Mouse (Mus musculus) heart, embryonic 12.5 days (tissue): ENCODE measurements around the gene Hdac9. TPM values are rescaled to one million over a fixed set of nuclear protein-coding genes. Genes with fewer than 3 reads are reported as not detected.

Source experiments
- ATAC-seq: fragments of 200-750 bp; cut with Nextera tagmentation; 2 replicates; pipeline ENCODE4 v1.8.0; 2017; ENCODE audit warnings: moderate TSS enrichment, moderate library complexity; ENCODE audit not compliant: insufficient number of reproducible peaks, low FRiP score
- H3K27ac ChIP-seq: fragments of 300-500 bp; sonication (generic); 2 replicates; pipeline ENCODE4 v1.5.1; 2016; ENCODE audit warnings: mild to moderate bottlenecking, moderate library complexity; ENCODE audit not compliant: poor library complexity, severe bottlenecking
- H3K27me3 ChIP-seq: fragments of 300-500 bp; sonication (generic); replicated peaks from 2 replicates; pipeline ENCODE4 v1.6.1; 2016; ENCODE audit warnings: mild to moderate bottlenecking, moderate library complexity
- H3K36me3 ChIP-seq: fragments of 300-500 bp; sonication (generic); 2 replicates; pipeline ENCODE4 v1.6.1; 2016; ENCODE audit warnings: mild to moderate bottlenecking, moderate library complexity
- H3K4me1 ChIP-seq: fragments of 300-500 bp; sonication (generic); replicated peaks from 2 replicates; pipeline ENCODE4 v1.6.1; 2016; ENCODE audit warnings: mild to moderate bottlenecking
- H3K4me2 ChIP-seq: fragments of 300-500 bp; sonication (generic); 2 replicates; pipeline ENCODE4 v1.6.1; 2016; ENCODE audit warnings: mild to moderate bottlenecking, moderate library complexity
- H3K4me3 ChIP-seq: fragments of 300-500 bp; sonication (generic); 2 replicates; pipeline ENCODE4 v1.5.1; 2016; ENCODE audit warnings: mild to moderate bottlenecking
- H3K9ac ChIP-seq: fragments of 300-500 bp; sonication (generic); 2 replicates; pipeline ENCODE4 v1.6.1; 2016; ENCODE audit warnings: mild to moderate bottlenecking, moderate library complexity
- H3K9me3 ChIP-seq: fragments of 300-500 bp; sonication (generic); replicated peaks from 2 replicates; pipeline ENCODE4 v1.6.1; 2016; ENCODE audit warnings: mild to moderate bottlenecking, moderate library complexity
- WGBS: fragments of 180-500 bp; shearing (Covaris S2); methylation state at CpG from one replicate; pipeline ENCODE4 v1.1.7; 2016; 5-methylcytosine and 5-hydroxymethylcytosine counted together
- polyA plus RNA-seq: library from polyadenylated mRNA; unstranded; fragments of >200 nt; fragmentation: Nextera tagmentation; extraction: Ambion mirVana; gene quantifications from 2 replicates; pipeline ENCODE4 v1.2.1, GENCODE M21; 2016

Hdac9 gene
- polyA plus RNA-seq, 1 experiment from 2014 or later, result 28.9 TPM

GRCm38 (mm10) chr12:34351906-34352305 lies 565.0 kb downstream of the Hdac9 start:
- Histone ChIP-seq H3K9ac (no peak overlapping the region), H3K9me3 (no peaks in the 10 kb centered on the region), H3K4me2 (no peak overlapping the region), H3K4me3 (no peak overlapping the region), H3K27ac (no peak overlapping the region), H3K27me3 (no peaks in the 10 kb centered on the region), H3K36me3 (no peaks in the 10 kb centered on the region), H3K4me1 (no peaks in the 10 kb centered on the region)
- ATAC-seq, result no peak
- 29% methylated on average over 6 of the region's 6 CpGs for WGBS

- Histone ChIP-seq H3K27me3 (no peaks in the 10 kb centered on the region), H3K4me1 (no peaks in the 10 kb centered on the region), H3K9me3 (no peaks in the 10 kb centered on the region), H3K4me3 (no peak overlapping the region), H3K4me2 (no peak overlapping the region), H3K27ac (no peak overlapping the region), H3K36me3 (no peaks in the 10 kb centered on the region), H3K9ac (no peak overlapping the region)
- ATAC-seq, result no peak
- 59% methylated on average over 2 of the region's 2 CpGs for WGBS
These were observed 569.4 kb downstream of the Hdac9 start for GRCm38 (mm10) chr12:34347529-34347928.

DNA sequence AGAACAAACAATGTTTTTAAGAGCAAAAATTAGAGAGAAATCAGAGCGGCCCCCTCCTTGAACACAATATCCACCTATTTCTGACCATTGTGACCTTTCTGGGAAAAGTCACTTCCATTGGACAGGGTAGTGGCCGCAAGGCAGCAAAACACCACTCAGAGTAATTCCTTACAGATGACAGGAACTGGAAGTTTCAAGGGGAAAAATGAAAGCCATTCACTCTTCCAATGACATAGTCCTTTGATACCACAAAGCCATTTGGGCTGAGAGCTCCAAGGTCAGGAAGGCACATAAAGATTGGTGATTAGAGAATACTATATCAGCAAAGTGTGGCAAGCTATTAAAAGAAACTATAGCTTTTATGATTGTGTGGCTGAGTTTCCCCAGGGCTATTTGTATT lies 574.1 kb downstream of the Hdac9 start:
- Histone ChIP-seq H3K4me3 (no peak overlapping the region), H3K36me3 (no peaks in the 10 kb centered on the region), H3K9ac (no peak overlapping the region), H3K27me3 (no peaks in the 10 kb centered on the region), H3K4me2 (no peak overlapping the region), H3K4me1 (no peaks in the 10 kb centered on the region), H3K27ac (no peak overlapping the region), H3K9me3 (no peaks in the 10 kb centered on the region)
- 66% methylated on average over 2 of the region's 2 CpGs for WGBS
- no peak for ATAC-seq

- Histone ChIP-seq H3K27me3 (no peaks in the 10 kb centered on the region), H3K36me3 (no peaks in the 10 kb centered on the region), H3K4me1 (peaks cover 4% of the 10 kb centered on the region), H3K9ac (no peak overlapping the region), H3K4me3 (no peak overlapping the region), H3K4me2 (no peak overlapping the region), H3K9me3 (no peaks in the 10 kb centered on the region), H3K27ac (no peak overlapping the region)
- WGBS, result 79% methylated on average over 4 of the region's 4 CpGs
- no peak for ATAC-seq
These were observed 578.0 kb downstream of the Hdac9 start for GRCm38 (mm10) chr12:34338886-34339285.

DNA sequence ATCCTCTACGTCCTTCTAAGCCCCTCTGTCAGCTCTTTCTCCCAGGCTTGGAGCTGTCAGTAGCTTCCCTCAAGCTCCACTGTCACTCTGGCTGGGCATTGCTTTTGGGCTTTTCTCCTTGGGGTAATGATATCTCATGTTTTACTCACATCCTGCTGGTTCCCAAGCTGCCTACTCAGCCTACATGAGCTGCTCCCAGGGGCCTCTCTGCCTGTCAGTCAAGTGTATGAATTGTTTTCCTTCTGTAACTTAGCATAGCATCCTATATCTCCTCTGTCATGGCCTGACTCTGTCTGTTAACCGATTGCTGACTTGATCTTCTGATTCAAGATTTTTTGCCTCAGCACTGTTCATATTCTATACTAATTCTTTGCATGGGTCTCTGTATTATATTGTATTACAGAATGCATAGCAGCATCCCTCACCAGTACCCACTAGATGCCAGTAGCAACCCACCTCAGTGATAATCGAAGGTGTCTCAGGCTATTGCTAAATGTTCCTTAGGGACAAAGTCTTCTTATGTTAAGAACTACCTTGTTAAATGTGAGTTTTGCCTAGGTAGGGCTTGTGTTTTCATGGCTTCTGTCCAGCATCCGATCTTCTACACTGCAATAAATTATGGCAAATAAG lies 582.3 kb downstream of the Hdac9 start:
- peaks cover 4% of the 10 kb centered on the region for H3K4me1 ChIP-seq
- no peak overlapping the region for H3K9ac ChIP-seq
- H3K4me2 ChIP-seq, result no peak overlapping the region
- H3K27ac ChIP-seq, result no peak overlapping the region
- H3K27me3 ChIP-seq, result no peaks in the 10 kb centered on the region
- no peak overlapping the region for H3K4me3 ChIP-seq
- ATAC-seq, result no peak
- 60% methylated on average over 4 of the region's 4 CpGs for WGBS
- no peaks in the 10 kb centered on the region for H3K36me3 ChIP-seq
- H3K9me3 ChIP-seq, result no peaks in the 10 kb centered on the region

GRCm38 (mm10) chr12:34332884-34333283 lies 584.0 kb downstream of the Hdac9 start:
- WGBS, result 43% methylated on average over 4 of the region's 4 CpGs
- Histone ChIP-seq H3K4me2 (no peak overlapping the region), H3K9ac (no peak overlapping the region), H3K4me3 (no peak overlapping the region), H3K36me3 (no peaks in the 10 kb centered on the region), H3K27ac (no peak overlapping the region), H3K27me3 (no peaks in the 10 kb centered on the region), H3K9me3 (no peaks in the 10 kb centered on the region), H3K4me1 (peaks cover 4% of the 10 kb centered on the region)
- no peak for ATAC-seq

DNA sequence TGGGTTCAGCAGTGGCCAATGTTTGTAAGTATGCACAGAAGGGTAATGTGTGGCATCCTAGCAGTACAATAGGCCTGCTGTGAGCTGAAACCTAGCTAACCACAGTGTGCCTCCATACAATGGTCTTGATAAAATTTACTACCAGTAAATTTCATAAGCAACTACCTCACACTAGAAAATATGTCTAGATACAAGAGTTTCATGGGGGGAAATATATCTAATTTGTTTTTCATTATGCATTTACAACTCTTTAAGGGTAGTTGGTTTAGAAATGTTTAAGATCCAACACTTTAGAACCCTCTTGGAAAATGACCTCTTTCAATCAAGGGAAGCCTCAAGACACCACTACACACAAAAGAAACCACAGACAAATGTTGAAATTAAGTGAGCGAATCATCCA lies 589.8 kb downstream of the Hdac9 start:
- no peaks in the 10 kb centered on the region for H3K9me3 ChIP-seq
- H3K4me1 ChIP-seq, result no peaks in the 10 kb centered on the region
- no peak overlapping the region for H3K27ac ChIP-seq
- no peaks in the 10 kb centered on the region for H3K27me3 ChIP-seq
- H3K36me3 ChIP-seq, result no peaks in the 10 kb centered on the region
- no peak overlapping the region for H3K4me2 ChIP-seq
- no peak overlapping the region for H3K9ac ChIP-seq
- 88% methylated on average over 1 of the region's 1 CpGs for WGBS
- ATAC-seq, result no peak
- H3K4me3 ChIP-seq, result no peak overlapping the region

DNA sequence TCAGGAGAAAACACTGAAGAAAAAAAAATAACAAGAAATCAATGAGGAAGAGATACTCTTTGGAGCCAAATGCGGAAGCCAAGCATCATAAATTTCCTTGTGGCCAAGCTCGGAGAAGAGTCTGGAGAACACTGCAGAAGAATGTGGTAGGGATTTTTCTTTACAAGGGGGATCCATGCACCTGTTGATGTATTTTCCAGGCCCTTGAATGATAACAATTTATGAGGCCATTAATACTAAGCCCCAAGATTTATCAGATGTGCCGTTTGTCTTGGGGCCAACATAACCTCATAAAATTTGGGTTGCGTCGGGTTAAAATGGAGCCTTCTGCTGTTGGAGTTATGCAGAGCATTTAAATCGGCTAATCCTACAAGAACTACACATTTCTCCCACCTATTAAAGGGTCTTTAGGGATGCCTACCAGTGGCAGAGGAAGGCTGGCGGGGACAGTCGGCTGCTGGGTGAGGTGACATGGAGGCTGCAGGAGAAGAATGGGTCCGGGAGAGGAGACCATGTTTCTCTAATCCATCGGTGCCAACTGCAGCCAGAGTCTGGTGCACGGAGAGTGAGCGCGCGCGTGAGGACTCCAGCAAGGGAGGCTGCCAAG lies 604.7 kb downstream of the Hdac9 start:
- no peak overlapping the region for H3K4me3 ChIP-seq
- no peaks in the 10 kb centered on the region for H3K9me3 ChIP-seq
- H3K27me3 ChIP-seq, result no peaks in the 10 kb centered on the region
- ATAC-seq, result no peak
- H3K4me2 ChIP-seq, result no peak overlapping the region
- no peaks in the 10 kb centered on the region for H3K36me3 ChIP-seq
- H3K4me1 ChIP-seq, result no peaks in the 10 kb centered on the region
- no peak overlapping the region for H3K9ac ChIP-seq
- H3K27ac ChIP-seq, result no peak overlapping the region
- WGBS, result 84% methylated on average over 15 of the region's 15 CpGs

DNA sequence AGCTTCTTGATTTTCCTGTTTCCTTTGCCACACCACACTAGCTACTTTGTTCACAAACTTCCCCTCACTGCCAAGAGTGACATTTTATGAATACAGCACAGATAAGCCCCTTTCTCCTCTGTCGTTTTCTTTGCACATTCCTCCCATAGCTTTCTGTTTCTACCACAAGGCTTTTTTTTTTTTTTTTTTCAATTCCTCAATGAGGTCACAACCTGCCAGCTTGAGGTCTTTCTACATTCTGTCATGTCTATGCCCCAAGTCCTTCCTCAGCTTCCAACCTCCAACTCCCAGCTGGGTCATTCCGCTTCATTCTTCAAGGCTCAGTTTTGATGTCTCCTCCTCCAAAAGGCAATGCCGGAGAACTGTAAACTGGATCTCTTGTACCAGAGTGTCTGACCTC lies 611.4 kb downstream of the Hdac9 start:
- peak; percentile 48; the same call in 1 of the 2 replicates for ATAC-seq

GRCm38 (mm10) chr12:34292346-34292745 lies 624.5 kb downstream of the Hdac9 start:
- 80% methylated on average over 7 of the region's 7 CpGs for WGBS
- ATAC-seq, result no peak
- Histone ChIP-seq H3K9ac (no peak overlapping the region), H3K36me3 (no peaks in the 10 kb centered on the region), H3K9me3 (no peaks in the 10 kb centered on the region), H3K4me2 (no peak overlapping the region), H3K27ac (no peak overlapping the region), H3K4me3 (no peak overlapping the region), H3K27me3 (no peaks in the 10 kb centered on the region), H3K4me1 (no peaks in the 10 kb centered on the region)

More for the DNA sequence above, 611.4 kb downstream of the Hdac9 start:
- H3K4me3 ChIP-seq, result no peak overlapping the region
- H3K4me2 ChIP-seq, result no peak overlapping the region
- H3K36me3 ChIP-seq, result no peaks in the 10 kb centered on the region
- no peak overlapping the region for H3K9ac ChIP-seq
- H3K9me3 ChIP-seq, result no peaks in the 10 kb centered on the region
- no peaks in the 10 kb centered on the region for H3K27me3 ChIP-seq
- WGBS, result 21% methylated on average over 3 of the region's 3 CpGs
- peaks cover 11% of the 10 kb centered on the region for H3K4me1 ChIP-seq
- H3K27ac ChIP-seq, result no peak overlapping the region

- H3K27ac ChIP-seq, result no peak overlapping the region
- H3K27me3 ChIP-seq, result no peaks in the 10 kb centered on the region
- no peaks in the 10 kb centered on the region for H3K4me1 ChIP-seq
- no peak overlapping the region for H3K9ac ChIP-seq
- no peak overlapping the region for H3K4me3 ChIP-seq
- no peaks in the 10 kb centered on the region for H3K9me3 ChIP-seq
- WGBS, result 60% methylated on average over 2 of the region's 2 CpGs
- ATAC-seq, result no peak
- no peaks in the 10 kb centered on the region for H3K36me3 ChIP-seq
- H3K4me2 ChIP-seq, result no peak overlapping the region
These were observed 629.7 kb downstream of the Hdac9 start for GRCm38 (mm10) chr12:34287218-34287617.

DNA sequence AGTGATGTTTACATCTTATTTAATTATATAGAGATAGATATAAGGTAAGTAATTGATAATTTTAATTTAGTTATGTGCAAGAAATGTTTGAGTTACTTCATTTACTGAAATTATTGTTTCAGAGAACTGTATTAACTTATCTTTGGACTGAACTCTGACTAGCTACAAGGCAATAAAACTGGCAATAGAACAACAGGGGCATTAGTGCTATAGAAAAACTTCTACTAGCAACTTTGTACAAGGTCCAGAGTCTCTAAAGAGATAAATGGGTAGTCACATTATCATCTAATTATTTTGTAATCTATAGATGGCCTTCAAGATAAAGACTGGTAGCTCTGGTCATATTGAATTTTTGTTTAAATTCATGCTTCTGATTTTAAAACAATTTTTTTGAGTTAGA lies 632.0 kb downstream of the Hdac9 start:
- Histone ChIP-seq H3K9me3 (no peaks in the 10 kb centered on the region), H3K4me2 (no peak overlapping the region), H3K36me3 (no peaks in the 10 kb centered on the region), H3K27me3 (no peaks in the 10 kb centered on the region), H3K4me3 (no peak overlapping the region), H3K9ac (no peak overlapping the region), H3K27ac (no peak overlapping the region), H3K4me1 (no peaks in the 10 kb centered on the region)
- no peak for ATAC-seq
